Mouse (Mus musculus) forelimb bud, embryonic 11.5 days (tissue): Measurements from ENCODE around the gene Prkch.
A peak's percentile ranks its signal among the peaks of the same experiment; 100 is the strongest.

ENCODE experiments used
- DNase-seq: peaks from one replicate; pipeline ENCODE4 v3.0.0-alpha.2; 2012; ENCODE audit warnings: low read depth, low spot score

Prkch gene

GRCm38 (mm10) chr12:73794151-73794883 is 209.7 kb downstream of the Prkch start:
- DNase-seq, result no peak

GRCm38 (mm10) chr12:73799671-73800070 is 215.1 kb downstream of the Prkch start:
- no peak for DNase-seq

GRCm38 (mm10) chr12:73800886-73801285 is 216.3 kb downstream of the Prkch start:
- no peak for DNase-seq

- no peak for DNase-seq
These were observed 217.2 kb downstream of the Prkch start for GRCm38 (mm10) chr12:73801845-73802244.

- DNase-seq, result peak; percentile 62
These were observed 217.9 kb downstream of the Prkch start for GRCm38 (mm10) chr12:73802379-73803057.

GRCm38 (mm10) chr12:73803946-73804345 is 219.3 kb downstream of the Prkch start:
- no peak for DNase-seq

GRCm38 (mm10) chr12:73805541-73805940 is 220.9 kb downstream of the Prkch start:
- DNase-seq, result no peak

- DNase-seq, result no peak
These were observed 221.4 kb downstream of the Prkch start for GRCm38 (mm10) chr12:73806003-73806402.

GRCm38 (mm10) chr12:73807228-73807627 is 222.6 kb downstream of the Prkch start:
- DNase-seq, result no peak

GRCm38 (mm10) chr12:73810041-73810795 is 225.6 kb downstream of the Prkch start:
- peak; percentile 40 for DNase-seq

- DNase-seq, result no peak
These were observed 226.3 kb downstream of the Prkch start for GRCm38 (mm10) chr12:73810903-73811302.

GRCm38 (mm10) chr12:73812198-73812597 is 227.6 kb downstream of the Prkch start:
- DNase-seq, result no peak

- no peak for DNase-seq
These were observed 228.7 kb downstream of the Prkch start for GRCm38 (mm10) chr12:73813016-73813900.

- no peak for DNase-seq
These were observed 229.6 kb downstream of the Prkch start for GRCm38 (mm10) chr12:73814056-73814735.

- DNase-seq, result no peak
These were observed 230.3 kb downstream of the Prkch start for GRCm38 (mm10) chr12:73814897-73815296.

- DNase-seq, result no peak
These were observed 230.9 kb downstream of the Prkch start for GRCm38 (mm10) chr12:73815463-73815862.

GRCm38 (mm10) chr12:73815892-73816291 is 231.3 kb downstream of the Prkch start:
- DNase-seq, result no peak

- no peak for DNase-seq
These were observed 232.3 kb downstream of the Prkch start for GRCm38 (mm10) chr12:73816866-73817265.

GRCm38 (mm10) chr12:73818801-73819200 is 234.2 kb downstream of the Prkch start:
- DNase-seq, result no peak

GRCm38 (mm10) chr12:73821176-73821575 is 236.6 kb downstream of the Prkch start:
- no peak for DNase-seq

- no peak for DNase-seq
These were observed 237.7 kb downstream of the Prkch start for GRCm38 (mm10) chr12:73822331-73822730.
